Mouse (Mus musculus) stomach, postnatal 0 days (tissue): ENCODE data around the gene Dnaic2.

ENCODE experiments used
- CTCF ChIP-seq: IDR thresholded peaks from 2 replicates; pipeline ENCODE4 v1.5.1; 2016; ENCODE audit warnings: antibody characterized with exemption, low read depth, mild to moderate bottlenecking, moderate library complexity
- EP300 ChIP-seq: optimal IDR thresholded peaks from 2 replicates; pipeline ENCODE3; 2016; ENCODE audit warnings: antibody characterized with exemption

DNA sequence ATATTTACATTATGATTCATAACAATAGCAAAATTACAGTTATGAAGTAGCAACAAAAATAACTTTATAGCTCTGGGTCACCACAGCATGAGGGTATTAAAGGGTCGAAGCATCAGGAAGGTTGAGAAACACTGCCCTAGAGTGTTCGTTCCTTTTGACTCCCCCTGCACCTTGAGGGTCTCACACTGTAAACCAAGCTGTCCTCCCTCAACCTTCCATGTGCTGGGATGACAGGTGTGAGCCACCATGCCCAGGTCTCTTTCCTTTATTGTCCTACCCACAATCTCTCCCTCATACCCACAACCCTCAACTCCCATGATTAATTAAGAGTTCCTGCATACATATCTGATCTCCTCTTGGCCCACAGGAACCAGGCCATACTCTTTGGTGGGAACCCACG is 15.8 kb upstream of the Dnaic2 start:
- no peak for TF ChIP-seq CTCF
- TF ChIP-seq EP300, result no peak
